In genomic region chr13:98298833-98299758, GRCm38 (mm10) we compare ENCODE assay signal across 8 mouse cellular contexts. TPM values are rescaled to one million over a fixed set of nuclear protein-coding genes. Genes with fewer than 3 reads are reported as not detected.
A peak's percentile ranks its signal among the peaks of the same experiment; 100 is the strongest.
DNase-seq lines count a peak whose midpoint lies in the region; ATAC-seq and TF ChIP-seq lines count a peak whose summit lies in the region.

No protein-coding gene starts in this region.

- ATAC-seq in hindbrain, embryonic 11.5 days (ENCODE audit: low FRiP score), result peak; percentile 80

- TF ChIP-seq CTCF in cerebellum, adult 2 months (IDR thresholded peaks at IDR 0.05; ENCODE audit: borderline replicate concordance, insufficient read depth, low read depth, low read length), result peak; percentile 72; the same call in 1 of the 2 replicates

- H3K27me3 ChIP-seq in cerebellum, adult 2 months (ENCODE audit: control insufficient read depth, insufficient read depth, low read length), result no peaks in the 10 kb centered on the region
- H3K27me3 ChIP-seq in hindbrain, embryonic 11.5 days (ENCODE audit: control insufficient read depth, insufficient read depth, low read length), result no peaks in the 10 kb centered on the region

- peak; percentile 99 for DNase-seq in MN1 (ENCODE audit: low spot score)
- DNase-seq in cerebellum, adult 2 months, result peak; percentile 62 to 75
- DNase-seq in forelimb bud, embryonic 11.5 days (ENCODE audit: low read depth, low spot score), result peak; percentile 89
- DNase-seq in hindbrain, embryonic 11.5 days (ENCODE audit: low spot score), result peak; percentile 94
- peak; percentile 81 for DNase-seq in layer of hippocampus, adult 9-11 months
- peak; percentile 80 for DNase-seq in lung, postnatal 14 days
- DNase-seq in retina, embryonic 14.5 days (ENCODE audit: low spot score), result peak; percentile 98
- DNase-seq in thymus, postnatal 4 days, result peak; percentile 77

- H3K4me3 ChIP-seq in cerebellum, adult 2 months (replicated peaks; ENCODE audit: insufficient read depth, low read depth, low read length), result peak overlapping the region; percentile 15
- no peak overlapping the region for H3K4me3 ChIP-seq in hindbrain, embryonic 11.5 days (ENCODE audit: low read depth, low read length)

- no peak overlapping the region for H3K9ac ChIP-seq in hindbrain, embryonic 11.5 days (ENCODE audit: low read depth, low read length)

- 35% methylated on average over 21 of the region's 21 CpGs for WGBS in cerebellum, adult 2 months
- WGBS in hindbrain, embryonic 11.5 days, result 52% methylated on average over 21 of the region's 21 CpGs

- H3K27ac ChIP-seq in cerebellum, adult 2 months (ENCODE audit: insufficient read depth, low read length), result no peak overlapping the region
- H3K27ac ChIP-seq in hindbrain, embryonic 11.5 days (ENCODE audit: low read depth, low read length), result no peak overlapping the region; the same call in 1 of the 2 replicates

- H3K4me2 ChIP-seq in hindbrain, embryonic 11.5 days (replicated peaks; ENCODE audit: low read depth, low read length), result no peak overlapping the region

- H3K36me3 ChIP-seq in hindbrain, embryonic 11.5 days (ENCODE audit: control insufficient read depth, insufficient read depth, low read length), result no peaks in the 10 kb centered on the region

- no peaks in the 10 kb centered on the region for H3K4me1 ChIP-seq in cerebellum, adult 2 months (ENCODE audit: control insufficient read depth, insufficient read depth, low read length)
- no peaks in the 10 kb centered on the region for H3K4me1 ChIP-seq in hindbrain, embryonic 11.5 days (replicated peaks; ENCODE audit: control insufficient read depth, insufficient read depth, low read length)

- H3K9me3 ChIP-seq in hindbrain, embryonic 11.5 days (ENCODE audit: control insufficient read depth, low read length), result no peaks in the 10 kb centered on the region

- TF ChIP-seq POLR2A in cerebellum, adult 2 months (IDR thresholded peaks at IDR 0.05; ENCODE audit: borderline replicate concordance, insufficient read depth, low read length), result no peak

RNA-seq across cellular contexts. Expression of gene Btf3, which starts 17.7 kb away (rescaled TPM):
- polyA plus RNA-seq in cerebellum, adult 2 months (2012; rRNA removed), result 426 and 441 TPM in 2 replicates
- polyA plus RNA-seq in hindbrain, embryonic 11.5 days (2014; fragmentation: Nextera tagmentation; extraction: Ambion mirVana), result 784 and 800 TPM in 2 replicates

RNA-seq across cellular contexts. Expression of gene Gm21976, which starts 19.4 kb away (rescaled TPM):
- not detected in 2 replicates for polyA plus RNA-seq in cerebellum, adult 2 months (2012; rRNA removed)
- not detected in 2 replicates for polyA plus RNA-seq in hindbrain, embryonic 11.5 days (2014; fragmentation: Nextera tagmentation; extraction: Ambion mirVana)

RNA-seq across cellular contexts. Expression of gene Ankra2, which starts 36.2 kb away (rescaled TPM):
- polyA plus RNA-seq in cerebellum, adult 2 months (2012; rRNA removed), result 42.9 and 46.8 TPM in 2 replicates
- polyA plus RNA-seq in hindbrain, embryonic 11.5 days (2014; fragmentation: Nextera tagmentation; extraction: Ambion mirVana), result 40.1 and 40.9 TPM in 2 replicates

RNA-seq across cellular contexts. Expression of gene Utp15, which starts 36.3 kb away (rescaled TPM):
- polyA plus RNA-seq in cerebellum, adult 2 months (2012; rRNA removed), result 19.2 and 19.8 TPM in 2 replicates
- 33.9 and 46.3 TPM in 2 replicates for polyA plus RNA-seq in hindbrain, embryonic 11.5 days (2014; fragmentation: Nextera tagmentation; extraction: Ambion mirVana)

RNA-seq across cellular contexts. Expression of gene Foxd1, which starts 54.9 kb away (rescaled TPM):
- 0.49 and 0.73 TPM in 2 replicates for polyA plus RNA-seq in cerebellum, adult 2 months (2012; rRNA removed)
- 4.6 and 5.0 TPM in 2 replicates for polyA plus RNA-seq in hindbrain, embryonic 11.5 days (2014; fragmentation: Nextera tagmentation; extraction: Ambion mirVana)
